Mouse (Mus musculus): ENCODE results near the gene Cldn12. TPM values are rescaled to one million over a fixed set of nuclear protein-coding genes. Genes with fewer than 3 reads are reported as not detected.

Cldn12 gene
- 10 to 100 TPM; 45.4 to 53.8 TPM for total RNA-seq (2021)

DNA sequence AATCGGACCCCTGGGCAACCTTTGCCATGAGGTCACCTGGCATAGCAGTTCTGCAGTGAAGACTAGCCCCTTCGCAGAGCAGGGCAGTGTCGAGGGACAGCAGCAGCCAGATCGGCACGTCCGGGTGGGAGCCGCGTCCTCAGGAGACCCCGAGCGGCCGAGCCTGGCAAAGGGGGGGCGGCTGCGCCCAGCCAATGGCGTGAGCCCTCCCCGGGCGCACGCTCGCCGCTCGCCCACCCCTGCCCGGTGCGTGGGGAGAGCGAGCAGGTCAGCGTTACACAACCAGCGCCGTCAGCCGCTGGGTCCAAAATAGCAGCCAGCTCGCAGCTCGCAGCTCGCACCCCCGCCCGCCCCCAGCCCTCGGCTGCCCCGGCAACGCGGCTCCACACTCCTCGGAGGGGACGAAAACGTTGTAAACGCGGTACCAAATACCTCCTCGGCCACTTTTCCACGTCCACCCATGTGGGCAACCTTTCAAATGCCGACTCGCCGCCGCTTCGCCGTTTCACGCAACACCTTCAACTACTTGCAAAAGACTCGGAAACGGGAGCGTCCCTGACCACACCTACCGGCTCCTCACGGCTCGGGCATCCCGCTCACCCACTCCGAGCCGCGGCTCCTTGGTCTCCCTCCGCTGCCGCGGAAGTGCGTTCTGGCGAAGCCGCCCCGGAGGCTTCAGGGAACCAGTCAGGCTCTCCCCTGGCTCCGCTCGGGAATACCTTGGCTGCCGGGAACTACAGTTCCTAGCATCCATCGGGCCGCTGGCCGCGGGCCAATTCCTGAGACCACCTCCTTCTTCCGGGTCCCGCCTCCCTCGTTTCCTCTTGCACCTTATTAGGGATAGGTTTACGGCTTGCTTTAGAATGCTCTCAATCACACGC lies at the start of gene Cldn12:
TSS of gene Cldn12 (minus strand) at position 763 of the 881 bp plus-strand sequence.
- intact Hi-C loops (cut with DNase I) = no loop called here
- DNase-seq (ENCODE audit: extremely low spot score in 1 of 2, low spot score in 2 of 2) = peak; percentile 96 to 98

GRCm38 (mm10) chr5:5562435-5562834 lies 47.7 kb upstream of the Cldn12 start:
- DNase-seq (ENCODE audit: extremely low spot score in 1 of 2, low spot score in 2 of 2) = no peak
- intact Hi-C loops (cut with DNase I) = no loop called here

DNA sequence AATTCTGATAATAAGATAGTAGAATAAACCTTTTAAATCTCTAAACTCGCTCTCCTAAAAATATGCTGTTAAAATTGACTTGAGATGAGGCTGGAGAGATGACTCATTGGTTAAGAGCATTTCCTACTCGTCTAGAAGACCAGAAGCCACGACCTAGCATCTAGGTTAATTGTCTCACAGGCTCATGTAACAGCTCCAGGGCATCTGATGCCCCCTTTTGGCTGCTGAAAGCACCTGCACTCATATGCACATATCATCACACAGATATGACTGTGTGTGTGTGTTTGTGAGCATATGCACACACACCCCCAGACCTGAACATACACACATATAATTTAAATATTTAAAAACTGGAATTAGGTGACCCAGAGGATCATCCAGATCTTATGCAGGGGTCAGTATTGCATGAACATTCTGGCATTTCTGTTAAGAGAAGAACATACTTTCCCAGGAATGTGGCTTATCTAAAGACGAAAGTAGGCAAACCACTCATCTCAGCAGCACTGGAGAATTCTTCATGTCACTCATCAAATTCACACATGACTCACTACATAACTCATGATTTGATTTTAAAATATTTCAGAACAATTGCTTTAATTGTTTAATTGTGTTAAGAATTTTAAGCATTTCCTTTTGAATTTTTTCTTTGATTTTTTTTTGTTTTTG lies 46.4 kb upstream of the Cldn12 start:
- intact Hi-C loops (cut with DNase I) = no loop called here
- no peak for DNase-seq (ENCODE audit: extremely low spot score in 1 of 2, low spot score in 2 of 2)

DNA sequence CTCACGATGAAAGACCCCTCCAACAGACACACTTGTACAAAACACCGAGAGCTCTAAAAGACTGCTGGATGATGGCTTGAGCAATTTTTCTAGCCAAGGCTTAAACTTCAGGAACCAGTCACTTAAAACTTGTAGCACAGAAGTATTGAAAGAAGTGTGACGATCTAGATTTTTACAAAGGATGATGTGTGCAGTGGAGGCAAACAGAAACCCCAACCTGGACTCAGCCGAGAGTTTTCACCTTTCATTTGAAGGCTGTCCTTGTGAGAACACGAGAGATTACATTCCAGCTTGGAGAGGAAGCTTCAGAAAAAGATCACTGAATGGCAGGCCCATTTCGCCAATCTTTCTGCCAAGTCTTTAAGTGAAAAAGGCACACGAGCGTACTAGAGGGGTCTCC lies 45.0 kb upstream of the Cldn12 start:
- DNase-seq (ENCODE audit: extremely low spot score in 1 of 2, low spot score in 2 of 2) = no peak
- intact Hi-C loops (cut with DNase I) = no loop called here

GRCm38 (mm10) chr5:5559079-5559740 lies 44.5 kb upstream of the Cldn12 start, which contains the start of gene Gtpbp10:
Gtpbp10 (minus strand) TSS chr5:5559538.
- peak; percentile 89 to 96 for DNase-seq (ENCODE audit: extremely low spot score in 1 of 2, low spot score in 2 of 2)
- intact Hi-C loops (cut with DNase I) = no loop called here

DNA sequence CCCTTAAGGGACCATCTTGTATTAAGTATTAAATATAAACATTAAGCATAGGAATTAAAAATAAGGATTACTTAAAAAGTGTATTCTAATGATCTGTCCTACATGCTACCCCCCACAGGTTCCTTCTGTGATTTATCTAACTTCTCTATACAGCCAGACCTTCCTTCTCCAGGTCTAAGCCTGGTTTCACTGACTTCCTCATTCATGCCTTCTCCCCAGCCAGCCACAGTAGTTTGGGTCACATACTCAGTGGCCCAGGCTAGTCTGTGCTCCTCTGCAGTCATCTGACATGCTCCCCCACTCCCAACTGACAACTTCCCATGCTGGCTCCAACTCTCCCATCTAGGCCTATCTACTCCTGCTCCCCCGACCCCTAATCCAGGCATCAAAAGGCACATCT lies 36.4 kb upstream of the Cldn12 start:
- no peak for DNase-seq (ENCODE audit: extremely low spot score in 1 of 2, low spot score in 2 of 2)
- intact Hi-C loops (cut with DNase I) = no loop called here

GRCm38 (mm10) chr5:5540385-5540784 lies 25.6 kb upstream of the Cldn12 start:
- DNase-seq (ENCODE audit: extremely low spot score in 1 of 2, low spot score in 2 of 2) = no peak

DNA sequence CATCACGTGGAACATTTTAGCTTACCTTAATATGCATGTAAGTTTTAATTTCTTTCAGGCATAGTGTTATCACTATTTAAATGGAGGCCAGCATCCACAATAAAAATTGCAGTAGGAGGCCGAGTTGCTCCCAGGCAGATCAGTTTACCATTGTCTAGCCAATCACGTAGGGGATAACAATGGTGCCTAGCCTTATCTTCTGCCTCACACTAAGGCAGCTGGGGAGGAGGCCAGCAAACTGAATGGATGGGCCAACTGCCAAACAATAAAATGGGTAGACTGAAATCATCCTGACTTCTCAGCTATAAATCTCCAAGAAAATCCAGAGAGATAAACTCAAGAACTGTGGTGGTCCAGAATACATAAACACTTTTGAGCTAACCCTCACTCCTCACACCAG lies 25.0 kb upstream of the Cldn12 start:
- intact Hi-C loops (cut with DNase I) = no loop called here
- DNase-seq (ENCODE audit: extremely low spot score in 1 of 2, low spot score in 2 of 2) = no peak

More at GRCm38 (mm10) chr5:5540385-5540784, 25.6 kb upstream of the Cldn12 start:
- intact Hi-C loops (cut with DNase I) = no loop called here

- no peak for DNase-seq (ENCODE audit: extremely low spot score in 1 of 2, low spot score in 2 of 2)
- intact Hi-C loops (cut with DNase I) = no loop called here
These were observed 21.4 kb upstream of the Cldn12 start for GRCm38 (mm10) chr5:5536131-5536530.

DNA sequence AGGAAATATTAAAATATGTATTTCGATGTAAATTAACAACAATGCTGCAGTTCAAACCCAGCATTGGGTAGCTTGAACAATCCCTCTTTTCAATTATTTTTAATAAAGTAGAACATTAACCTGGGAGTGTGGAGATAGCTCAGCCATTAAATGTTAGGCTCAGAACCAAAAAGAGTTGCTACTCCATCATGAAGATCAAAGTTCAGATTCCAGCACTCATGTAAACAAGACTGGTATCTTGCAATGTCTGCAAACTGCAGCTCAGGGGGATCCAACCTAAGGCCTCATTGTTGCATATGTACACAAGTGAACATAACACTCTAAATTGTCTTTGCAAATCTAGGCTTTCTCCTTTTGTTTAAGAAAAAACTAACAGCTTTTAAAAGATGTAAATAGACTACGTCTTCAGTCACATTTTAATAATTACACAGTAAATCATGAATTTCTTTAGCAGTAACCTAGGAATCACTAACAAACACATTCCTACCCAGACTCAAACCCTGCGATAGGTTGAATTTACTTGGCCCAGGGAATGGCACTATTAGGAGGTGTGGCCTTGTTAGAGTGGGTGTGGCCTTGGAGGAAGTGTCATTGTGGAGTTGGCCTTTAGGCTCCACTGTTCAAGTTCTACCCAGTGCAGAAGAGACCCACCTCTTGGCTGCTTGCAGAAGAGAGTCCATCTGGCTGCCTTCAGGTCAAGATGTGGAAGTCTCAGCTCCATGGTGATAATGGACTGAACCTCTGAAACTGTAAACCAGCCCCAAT lies 19.1 kb upstream of the Cldn12 start:
- intact Hi-C loops (cut with DNase I) = no loop called here
- no peak for DNase-seq (ENCODE audit: extremely low spot score in 1 of 2, low spot score in 2 of 2)

DNA sequence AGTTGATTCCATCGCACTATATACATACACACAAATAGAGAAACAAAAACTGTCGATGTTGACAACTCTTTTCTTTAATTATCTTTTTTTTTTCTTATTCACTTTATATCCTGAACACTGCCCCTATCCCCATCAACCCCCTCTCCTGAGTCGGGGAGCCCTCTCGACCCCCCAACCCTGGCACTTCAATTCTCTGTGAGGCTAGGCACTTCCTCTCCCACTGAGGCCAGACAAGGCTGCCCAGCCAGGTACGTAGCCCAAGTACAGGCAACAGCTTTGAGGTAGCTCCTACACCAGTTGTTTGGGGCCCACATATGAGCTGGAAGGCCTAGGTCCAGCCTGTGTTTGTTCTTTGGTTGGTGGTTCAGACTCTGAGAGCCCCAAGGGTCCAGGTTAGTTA lies 653 bp upstream of the Cldn12 start:
- intact Hi-C loops (cut with DNase I) = no loop called here
- DNase-seq (ENCODE audit: extremely low spot score in 1 of 2, low spot score in 2 of 2) = no peak

DNA sequence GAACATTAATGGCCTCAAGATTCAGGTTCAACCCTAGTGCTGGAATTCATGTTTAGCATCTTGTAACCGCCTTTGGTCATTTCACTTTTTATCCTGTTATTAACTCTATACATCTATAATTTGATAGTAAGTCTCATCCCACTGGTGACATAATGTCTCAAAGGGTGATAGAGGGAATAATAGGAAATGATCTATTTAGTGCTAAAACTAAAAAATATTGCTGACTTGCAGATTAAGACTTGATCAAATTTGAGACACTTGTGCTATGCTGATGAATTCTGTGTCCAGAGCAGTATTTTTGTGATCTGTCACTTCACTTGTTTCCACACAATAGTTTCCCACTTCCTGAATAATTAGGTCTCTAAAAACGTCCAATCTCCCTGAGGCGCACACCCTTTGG lies 3.4 kb downstream of the Cldn12 start:
- intact Hi-C loops (cut with DNase I) = no loop called here
- DNase-seq (ENCODE audit: extremely low spot score in 1 of 2, low spot score in 2 of 2) = no peak

DNA sequence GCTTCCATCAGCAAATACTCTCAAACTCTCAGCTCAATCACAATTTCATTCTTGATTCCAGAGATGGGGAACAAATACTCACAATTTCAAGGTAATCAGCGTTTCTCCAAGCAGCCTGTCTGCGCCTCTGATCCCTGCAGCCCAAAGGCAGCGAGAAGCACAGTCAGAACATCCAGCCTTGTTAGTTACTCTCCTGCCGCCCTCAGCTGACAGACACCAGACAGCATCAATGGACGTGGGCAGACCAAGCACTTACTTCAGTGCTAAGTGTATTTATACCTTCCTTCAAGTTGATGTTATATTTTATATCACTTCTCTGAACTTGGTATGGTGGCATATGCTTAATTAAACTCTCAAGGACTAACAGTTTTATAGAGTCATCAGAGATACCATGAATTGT lies 3.8 kb downstream of the Cldn12 start:
- intact Hi-C loops (cut with DNase I) = no loop called here
- no peak for DNase-seq (ENCODE audit: extremely low spot score in 1 of 2, low spot score in 2 of 2)

DNA sequence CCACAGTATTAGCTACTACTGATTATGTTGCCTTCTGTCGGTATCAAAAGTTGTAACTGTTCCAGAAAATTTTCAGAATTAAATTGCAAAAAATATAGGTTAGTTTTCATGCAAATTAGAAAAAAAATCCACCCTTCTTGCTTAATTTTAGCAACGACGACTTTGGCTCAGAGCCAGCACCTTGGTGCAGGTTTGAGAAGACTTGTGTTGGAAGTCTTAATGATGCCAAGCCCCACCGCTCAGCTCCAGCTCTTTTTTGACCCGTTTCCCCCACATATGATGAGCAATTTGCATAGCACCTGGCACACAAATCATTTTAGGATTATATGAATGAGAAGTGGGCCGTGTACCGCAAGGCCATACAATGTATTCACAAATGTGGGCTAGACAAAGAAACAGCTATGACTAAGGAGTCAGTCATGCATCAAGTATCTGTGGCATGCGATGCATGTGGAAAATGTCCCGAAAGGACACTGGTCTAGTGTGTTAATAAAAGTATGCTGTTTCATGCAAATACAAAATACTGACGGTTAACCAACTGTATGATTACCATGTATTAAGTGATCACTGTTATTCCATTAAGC lies 4.4 kb downstream of the Cldn12 start:
- DNase-seq (ENCODE audit: extremely low spot score in 1 of 2, low spot score in 2 of 2) = peak in 1 of 2 experiments; percentile 55

GRCm38 (mm10) chr5:5508231-5508630 lies 6.5 kb downstream of the Cldn12 start:
- no peak for DNase-seq (ENCODE audit: extremely low spot score in 1 of 2, low spot score in 2 of 2)
- intact Hi-C loops (cut with DNase I) = loop anchor here (5.0 kb wide), 1 partner anchor 239 kb away; the partner anchor contains the start of gene Steap1

More for the DNA sequence above, 4.4 kb downstream of the Cldn12 start:
- intact Hi-C loops (cut with DNase I) = no loop called here

GRCm38 (mm10) chr5:5507701-5508225 lies 7.0 kb downstream of the Cldn12 start:
- DNase-seq (ENCODE audit: extremely low spot score in 1 of 2, low spot score in 2 of 2) = peak; percentile 37 to 78
- intact Hi-C loops (cut with DNase I) = loop anchor here (5.0 kb wide), 1 partner anchor 240 kb away; the partner anchor contains the start of gene Steap1

DNA sequence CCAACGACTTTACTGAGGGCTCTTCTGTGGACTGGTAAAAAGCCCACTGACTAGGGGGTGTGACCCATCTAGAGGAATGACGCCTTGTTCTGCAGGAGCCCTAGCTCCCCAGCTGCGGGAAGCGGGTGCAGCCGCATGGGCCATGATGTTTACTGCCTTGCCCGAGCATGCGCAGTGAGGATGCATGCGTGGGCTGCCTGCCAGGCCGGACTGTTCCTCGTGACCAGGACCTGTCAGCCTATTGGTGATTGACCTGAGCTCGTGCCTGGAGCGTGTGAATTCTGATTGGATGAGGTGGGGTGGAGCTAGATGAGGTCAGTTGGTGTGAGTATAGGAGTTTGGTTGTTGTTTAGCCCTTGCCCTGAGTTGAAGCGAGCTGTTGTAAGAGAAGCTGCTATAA lies 10.3 kb downstream of the Cldn12 start:
- intact Hi-C loops (cut with DNase I) = no loop called here
- DNase-seq (ENCODE audit: extremely low spot score in 1 of 2, low spot score in 2 of 2) = no peak

DNA sequence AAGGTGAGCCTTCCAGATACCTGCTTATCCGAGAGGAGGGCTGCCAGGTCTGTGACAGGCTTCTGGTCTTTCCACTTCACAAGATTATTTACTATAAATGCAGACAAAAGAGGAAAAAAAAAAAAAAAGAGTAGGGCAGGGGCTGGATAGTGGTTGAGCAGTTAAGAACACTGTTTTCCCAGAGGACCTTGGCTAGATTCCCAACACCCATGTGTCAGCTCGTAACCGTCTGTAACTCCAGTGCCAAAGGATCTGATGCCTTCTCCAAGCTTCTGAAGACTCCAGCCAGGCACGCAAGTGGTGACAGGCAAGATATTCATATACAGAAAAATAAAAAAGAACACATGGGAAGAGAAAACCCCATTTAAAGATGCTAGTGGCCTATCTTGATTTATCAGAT lies 11.4 kb downstream of the Cldn12 start:
- intact Hi-C loops (cut with DNase I) = no loop called here
- no peak for DNase-seq (ENCODE audit: extremely low spot score in 1 of 2, low spot score in 2 of 2)

All from left cerebral cortex, postnatal 10 days (tissue).